Mouse (Mus musculus) neural tube, embryonic 14.5 days (tissue): ENCODE results near the gene Lin7c. TPM values are rescaled to one million over a fixed set of nuclear protein-coding genes. Genes with fewer than 3 reads are reported as not detected.

ENCODE experiments used
- ATAC-seq: fragments of 200-750 bp; cut with Nextera tagmentation; 2 replicates; pipeline ENCODE4 v1.8.0; 2017; ENCODE audit warnings: low read depth, mild to moderate bottlenecking, moderate TSS enrichment, moderate library complexity
- H3K27ac ChIP-seq: fragments of 300-500 bp; sonication (generic); 2 replicates; pipeline ENCODE4 v1.5.1; 2014; ENCODE audit warnings: low read depth, mild to moderate bottlenecking, control low read depth, low read length, moderate library complexity, mixed read lengths
- H3K27me3 ChIP-seq: fragments of 300-500 bp; sonication (generic); 2 replicates; pipeline ENCODE4 v1.6.1; 2014; ENCODE audit warnings: low read length; ENCODE audit not compliant: control insufficient read depth, insufficient read depth
- H3K36me3 ChIP-seq: fragments of 300-500 bp; sonication (generic); 2 replicates; pipeline ENCODE4 v1.6.1; 2014; ENCODE audit warnings: low read length, mixed read lengths; ENCODE audit not compliant: control insufficient read depth, insufficient read depth
- H3K4me1 ChIP-seq: fragments of 300-500 bp; sonication (generic); 2 replicates; pipeline ENCODE4 v1.6.1; 2014; ENCODE audit warnings: low read length; ENCODE audit not compliant: control insufficient read depth, insufficient read depth
- H3K4me2 ChIP-seq: fragments of 300-500 bp; sonication (generic); 2 replicates; pipeline ENCODE4 v1.6.1; 2014; ENCODE audit warnings: mild to moderate bottlenecking, low read depth, low read length, control low read depth
- H3K4me3 ChIP-seq: fragments of 300-500 bp; sonication (generic); 2 replicates; pipeline ENCODE4 v1.5.1; 2014; ENCODE audit warnings: low read depth, low read length, control low read depth, mixed read lengths
- H3K9ac ChIP-seq: fragments of 300-500 bp; sonication (generic); replicated peaks from 2 replicates; pipeline ENCODE4 v1.6.1; 2014; ENCODE audit warnings: low read depth, mild to moderate bottlenecking, control low read depth, low read length, mixed read lengths
- H3K9me3 ChIP-seq: fragments of 300-500 bp; sonication (generic); 2 replicates; pipeline ENCODE4 v1.6.1; 2016; ENCODE audit warnings: low read length; ENCODE audit not compliant: control insufficient read depth
- WGBS: fragments of 180-500 bp; shearing (Covaris S2); extraction: QIAGEN DNeasy Blood & Tissue Kit; methylation state at CpG from one replicate; pipeline ENCODE4 v1.1.7; 2014; 5-methylcytosine and 5-hydroxymethylcytosine counted together
- polyA plus RNA-seq: library from polyadenylated mRNA; unstranded; fragments of >200 nt; fragmentation: Nextera tagmentation; extraction: Ambion mirVana; gene quantifications from 2 replicates; pipeline ENCODE4 v1.2.1, GENCODE M21; 2014

The Lin7c gene
- polyA plus RNA-seq, 1 experiment from 2014 or later = 230 TPM

DNA sequence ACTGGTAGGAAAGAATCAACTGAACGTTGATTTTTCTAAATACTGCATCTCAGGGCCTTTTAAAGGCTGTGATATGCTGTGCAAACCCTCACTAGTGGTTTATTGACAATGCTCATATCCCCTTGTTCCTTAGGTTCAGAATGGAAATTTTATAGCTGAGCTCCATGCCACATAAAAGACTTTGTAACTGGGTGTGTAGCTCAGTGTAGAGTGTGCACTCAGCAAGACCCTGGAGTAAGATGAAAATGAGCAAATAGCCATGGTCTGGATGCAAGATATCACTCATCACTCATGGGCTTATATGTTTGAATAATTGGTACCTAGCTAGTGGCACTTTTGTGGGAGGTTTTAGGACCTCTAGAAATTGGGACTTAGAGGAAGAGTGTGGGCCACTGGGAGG is 9.0 kb upstream of the Lin7c start:
- 67% methylated on average over 1 of the region's 1 CpGs for WGBS
- Histone ChIP-seq H3K27me3 (no peaks in the 10 kb centered on the region), H3K27ac (no peak overlapping the region)

GRCm38 (mm10) chr2:109884106-109884505 is 6.5 kb upstream of the Lin7c start:
- no peaks in the 10 kb centered on the region for H3K27me3 ChIP-seq
- 77% methylated on average over 4 of the region's 4 CpGs for WGBS
- no peak overlapping the region for H3K9ac ChIP-seq
- no peak overlapping the region for H3K4me2 ChIP-seq
- H3K4me1 ChIP-seq = no peaks in the 10 kb centered on the region
- H3K9me3 ChIP-seq = no peaks in the 10 kb centered on the region
- ATAC-seq = no peak
- no peak overlapping the region for H3K4me3 ChIP-seq
- no peak overlapping the region for H3K27ac ChIP-seq
- no peaks in the 10 kb centered on the region for H3K36me3 ChIP-seq

More for the DNA sequence above, 9.0 kb upstream of the Lin7c start:
- Histone ChIP-seq H3K9me3 (no peaks in the 10 kb centered on the region), H3K36me3 (no peaks in the 10 kb centered on the region), H3K4me2 (no peak overlapping the region), H3K4me1 (no peaks in the 10 kb centered on the region), H3K4me3 (no peak overlapping the region), H3K9ac (no peak overlapping the region)
- no peak for ATAC-seq

- no peak for ATAC-seq
- H3K4me3 ChIP-seq = no peak overlapping the region
- H3K9ac ChIP-seq = no peak overlapping the region
- no peaks in the 10 kb centered on the region for H3K27me3 ChIP-seq
- H3K4me2 ChIP-seq = no peak overlapping the region
- no peak overlapping the region for H3K27ac ChIP-seq
- H3K4me1 ChIP-seq = no peaks in the 10 kb centered on the region
- no peaks in the 10 kb centered on the region for H3K36me3 ChIP-seq
- no peaks in the 10 kb centered on the region for H3K9me3 ChIP-seq
- 62% methylated on average over 4 of the region's 4 CpGs for WGBS
Measured at GRCm38 (mm10) chr2:109884507-109884906, 6.1 kb upstream of the Lin7c start.

GRCm38 (mm10) chr2:109890068-109890467 is 585 bp upstream of the Lin7c start:
- peak overlapping the region; percentile 91 for H3K4me3 ChIP-seq
- whole genome bisulfite sequencing = 32% methylated on average over 4 of the region's 4 CpGs
- peak overlapping the region; percentile 50 for H3K4me2 ChIP-seq
- peaks cover 6% of the 10 kb centered on the region; the same call in 1 of the 2 replicates for H3K36me3 ChIP-seq
- H3K9me3 ChIP-seq = no peaks in the 10 kb centered on the region
- peak overlapping the region; percentile 90; the same call in 1 of the 2 replicates for H3K27ac ChIP-seq
- peak overlapping the region; percentile 94 for H3K9ac ChIP-seq
- H3K4me1 ChIP-seq = peaks cover 14% of the 10 kb centered on the region
- no peak for ATAC-seq
- no peaks in the 10 kb centered on the region for H3K27me3 ChIP-seq

DNA sequence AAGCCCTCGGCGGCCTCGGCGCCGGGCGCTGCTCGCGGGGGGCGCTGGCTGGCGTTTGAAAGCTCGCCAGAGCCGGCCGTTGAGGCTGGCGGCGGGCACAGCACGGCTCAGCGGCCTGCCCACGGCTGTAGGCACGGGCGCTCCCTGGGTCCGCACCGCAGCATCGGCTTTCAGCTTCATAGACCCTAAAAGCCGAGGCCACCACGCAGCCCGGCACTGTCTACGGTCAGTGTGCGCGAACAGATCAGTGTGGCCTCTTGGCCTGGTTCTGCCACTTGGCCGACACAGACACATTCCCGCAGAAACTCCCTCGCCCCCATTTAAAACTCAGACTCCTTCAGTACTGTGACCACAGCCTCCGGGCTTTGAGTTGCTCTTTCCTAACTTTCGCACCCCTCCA is 378 bp downstream of the Lin7c start:
- H3K27me3 ChIP-seq = no peaks in the 10 kb centered on the region

GRCm38 (mm10) chr2:109891471-109891870 is 818 bp downstream of the Lin7c start:
- no peaks in the 10 kb centered on the region for H3K9me3 ChIP-seq

More for the DNA sequence above, 378 bp downstream of the Lin7c start:
- WGBS = 0% methylated on average over 34 of the region's 34 CpGs
- Histone ChIP-seq H3K4me2 (peak overlapping the region; percentile 86), H3K9ac (peak overlapping the region; percentile 94), H3K27ac (peak overlapping the region; percentile 90), H3K9me3 (no peaks in the 10 kb centered on the region), H3K36me3 (peaks cover 15% of the 10 kb centered on the region), H3K4me3 (peak overlapping the region; percentile 91), H3K4me1 (peaks cover 14% of the 10 kb centered on the region)
- ATAC-seq = peak; percentile 87

DNA sequence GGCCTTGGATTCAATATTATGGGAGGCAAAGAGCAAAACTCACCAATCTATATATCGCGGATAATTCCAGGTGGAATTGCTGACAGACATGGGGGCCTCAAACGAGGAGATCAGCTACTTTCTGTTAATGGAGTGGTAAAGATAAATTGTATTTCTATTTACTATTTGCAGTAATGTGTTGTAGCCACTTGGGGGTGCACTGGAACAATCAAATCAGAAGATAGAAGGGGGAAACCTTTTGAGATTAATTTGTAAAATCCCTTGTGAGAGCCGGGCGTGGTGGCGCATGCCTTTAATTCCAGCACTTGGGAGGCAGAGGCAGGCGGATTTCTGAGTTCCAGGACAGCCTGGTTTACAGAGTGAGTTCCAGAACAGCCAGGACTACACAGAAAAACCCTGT is 5.7 kb downstream of the Lin7c start:
- H3K27me3 ChIP-seq = no peaks in the 10 kb centered on the region
- no peak overlapping the region for H3K9ac ChIP-seq
- peaks cover 14% of the 10 kb centered on the region for H3K4me1 ChIP-seq
- ATAC-seq = no peak
- no peak overlapping the region for H3K27ac ChIP-seq
- H3K36me3 ChIP-seq = peaks cover 38% of the 10 kb centered on the region
- no peak overlapping the region for H3K4me3 ChIP-seq
- 81% methylated on average over 7 of the region's 7 CpGs for WGBS
- H3K9me3 ChIP-seq = no peaks in the 10 kb centered on the region
- H3K4me2 ChIP-seq = no peak overlapping the region

More at GRCm38 (mm10) chr2:109891471-109891870, 818 bp downstream of the Lin7c start:
- peaks cover 14% of the 10 kb centered on the region for H3K4me1 ChIP-seq
- H3K36me3 ChIP-seq = peaks cover 20% of the 10 kb centered on the region
- no peak for ATAC-seq
- peak overlapping the region; percentile 91 for H3K4me3 ChIP-seq
- H3K9ac ChIP-seq = peak overlapping the region; percentile 94
- peak overlapping the region; percentile 86 for H3K4me2 ChIP-seq
- WGBS = 12% methylated on average over 4 of the region's 4 CpGs
- no peaks in the 10 kb centered on the region for H3K27me3 ChIP-seq
- H3K27ac ChIP-seq = peak overlapping the region; percentile 90

DNA sequence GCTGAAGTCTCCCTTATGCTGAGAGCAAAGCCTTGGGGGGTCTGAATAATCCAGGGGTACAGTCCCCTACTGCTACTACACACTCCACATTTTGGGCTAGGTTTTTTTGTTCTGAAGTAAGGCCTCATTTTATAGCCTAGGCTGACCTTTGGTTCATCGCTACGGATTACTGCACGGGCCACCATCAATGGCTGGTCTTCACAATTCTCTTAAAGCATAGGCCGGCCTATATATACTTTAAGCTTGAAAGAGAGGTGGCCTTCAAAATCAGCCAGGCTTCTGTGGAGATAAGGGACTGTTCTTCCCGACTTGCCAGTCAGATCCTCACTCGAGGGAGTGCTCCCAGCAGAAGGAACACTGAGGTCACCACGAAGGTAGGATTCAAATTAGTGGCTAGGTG is 12.2 kb downstream of the Lin7c start:
- WGBS = 75% methylated on average over 7 of the region's 7 CpGs
- 0 out of 2 replicates have a peak, but pooled peaks have one; percentile 9 for ATAC-seq
- H3K36me3 ChIP-seq = peaks cover 7% of the 10 kb centered on the region; the same call in 1 of the 2 replicates
- H3K9ac ChIP-seq = no peak overlapping the region
- no peaks in the 10 kb centered on the region for H3K4me1 ChIP-seq
- no peaks in the 10 kb centered on the region for H3K27me3 ChIP-seq
- H3K9me3 ChIP-seq = no peaks in the 10 kb centered on the region
- H3K4me2 ChIP-seq = no peak overlapping the region
- no peak overlapping the region for H3K27ac ChIP-seq
- H3K4me3 ChIP-seq = no peak overlapping the region

- peaks cover 7% of the 10 kb centered on the region; the same call in 1 of the 2 replicates for H3K36me3 ChIP-seq
- no peak overlapping the region for H3K27ac ChIP-seq
- no peaks in the 10 kb centered on the region for H3K9me3 ChIP-seq
- no peak overlapping the region for H3K4me3 ChIP-seq
- H3K4me1 ChIP-seq = no peaks in the 10 kb centered on the region
- WGBS = under 1% methylated on average over 7 of the region's 7 CpGs
- no peak overlapping the region for H3K4me2 ChIP-seq
- H3K9ac ChIP-seq = no peak overlapping the region
- no peaks in the 10 kb centered on the region for H3K27me3 ChIP-seq
- ATAC-seq = peak; percentile 75; the same call in 1 of the 2 replicates
Measured at GRCm38 (mm10) chr2:109904171-109904821, 13.6 kb downstream of the Lin7c start.
